Mouse (Mus musculus) liver, embryonic 13.5 days (tissue): Measurements from ENCODE around the gene Prok1. TPM values are rescaled to one million over a fixed set of nuclear protein-coding genes. Genes with fewer than 3 reads are reported as not detected.

Source experiments
- ATAC-seq: fragments of 200-750 bp; cut with Nextera tagmentation; 2 replicates; pipeline ENCODE4 v1.8.0; 2017; ENCODE audit warnings: low read depth, mild to moderate bottlenecking, moderate number of reproducible peaks, moderate library complexity
- DNase-seq: peaks from one replicate; pipeline ENCODE4 v3.0.0; 2022
- H3K27ac ChIP-seq: fragments of 300-500 bp; sonication (generic); 2 replicates; pipeline ENCODE4 v1.5.1; 2015; ENCODE audit warnings: moderate library complexity, mild to moderate bottlenecking, inconsistent platforms
- H3K27me3 ChIP-seq: fragments of 300-500 bp; sonication (generic); 2 replicates; pipeline ENCODE4 v1.6.1; 2015; ENCODE audit warnings: mild to moderate bottlenecking, inconsistent platforms
- H3K36me3 ChIP-seq: fragments of 300-500 bp; sonication (generic); 2 replicates; pipeline ENCODE4 v1.6.1; 2015; ENCODE audit warnings: mild to moderate bottlenecking, inconsistent platforms
- H3K4me1 ChIP-seq: fragments of 300-500 bp; sonication (generic); replicated peaks from 2 replicates; pipeline ENCODE4 v1.6.1; 2015; ENCODE audit warnings: inconsistent platforms
- H3K4me2 ChIP-seq: fragments of 300-500 bp; sonication (generic); 2 replicates; pipeline ENCODE4 v1.6.1; 2015; ENCODE audit warnings: inconsistent platforms, mild to moderate bottlenecking, moderate library complexity
- H3K4me3 ChIP-seq: fragments of 300-500 bp; sonication (generic); replicated peaks from 2 replicates; pipeline ENCODE4 v1.5.1; 2015; ENCODE audit warnings: mild to moderate bottlenecking, inconsistent platforms
- H3K9ac ChIP-seq: fragments of 300-500 bp; sonication (generic); 2 replicates; pipeline ENCODE4 v1.6.1; 2015; ENCODE audit warnings: mild to moderate bottlenecking, inconsistent platforms
- H3K9me3 ChIP-seq: fragments of 300-500 bp; sonication (generic); replicated peaks from 2 replicates; pipeline ENCODE4 v1.6.1; 2016; ENCODE audit warnings: inconsistent platforms
- WGBS: fragments of 180-500 bp; shearing (Covaris S2); methylation state at CpG from one replicate; pipeline ENCODE4 v1.1.7; 2015; ENCODE audit not compliant: insufficient replicate concordance; 5-methylcytosine and 5-hydroxymethylcytosine counted together
- polyA plus RNA-seq: library from polyadenylated mRNA; unstranded; fragments of >200 nt; fragmentation: Nextera tagmentation; extraction: Ambion mirVana; gene quantifications from 2 replicates; pipeline ENCODE4 v1.2.1, GENCODE M21; 2015

The Prok1 gene
- polyA plus RNA-seq, 1 experiment from 2014 or later: not detected

DNA sequence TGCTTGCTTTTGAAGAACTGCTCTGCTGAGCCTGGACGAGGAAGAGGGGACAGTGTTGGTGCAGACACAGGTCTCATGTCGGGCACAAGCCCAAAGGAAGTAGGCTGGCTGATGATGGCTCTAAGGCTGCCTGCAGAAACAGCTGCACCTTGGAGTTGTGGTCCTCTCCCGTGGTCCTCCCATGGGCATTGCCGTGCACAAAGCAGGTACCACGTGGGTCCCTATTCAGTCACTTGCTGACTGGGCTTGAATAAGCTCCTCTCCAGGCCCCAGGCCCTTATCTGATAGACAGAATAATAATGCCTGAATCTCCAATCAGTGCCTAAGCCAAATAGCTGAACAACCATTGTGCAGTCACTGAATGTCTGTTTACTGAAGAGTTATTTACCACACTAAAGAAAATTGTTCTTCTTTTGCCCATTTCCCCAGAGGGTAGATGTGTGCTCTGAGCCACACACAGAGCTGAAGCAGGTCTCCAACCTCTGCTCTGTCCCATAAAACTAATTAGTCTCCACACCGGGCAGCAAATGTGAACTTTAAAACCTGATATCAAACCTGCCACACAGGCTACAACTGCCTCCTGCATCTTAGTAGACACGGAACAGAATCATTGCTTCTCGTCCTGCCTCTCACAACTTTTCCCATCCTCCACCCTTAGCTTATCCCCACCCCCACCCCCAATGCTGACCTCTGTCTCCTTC is 23.0 kb downstream of the Prok1 start:
- no peaks in the 10 kb centered on the region for H3K27me3 ChIP-seq
- ATAC-seq (no peak), DNase-seq (no peak)
- H3K4me1 ChIP-seq: no peaks in the 10 kb centered on the region
- no peaks in the 10 kb centered on the region for H3K9me3 ChIP-seq
- no peak overlapping the region for H3K27ac ChIP-seq
- no peak overlapping the region for H3K4me2 ChIP-seq
- H3K36me3 ChIP-seq: no peaks in the 10 kb centered on the region
- H3K4me3 ChIP-seq: no peak overlapping the region
- H3K9ac ChIP-seq: no peak overlapping the region
- WGBS: 57% methylated on average over 8 of the region's 8 CpGs

- H3K4me3 ChIP-seq: no peak overlapping the region
- H3K27me3 ChIP-seq: no peaks in the 10 kb centered on the region
- 58% methylated on average over 5 of the region's 5 CpGs for WGBS
- H3K9ac ChIP-seq: no peak overlapping the region
- H3K9me3 ChIP-seq: no peaks in the 10 kb centered on the region
- no peak overlapping the region for H3K27ac ChIP-seq
- H3K4me1 ChIP-seq: no peaks in the 10 kb centered on the region
- H3K36me3 ChIP-seq: no peaks in the 10 kb centered on the region
- ATAC-seq (no peak), DNase-seq (no peak)
- H3K4me2 ChIP-seq: no peak overlapping the region
Observed at GRCm38 (mm10) chr3:107214606-107215005, 24.9 kb downstream of the Prok1 start.

DNA sequence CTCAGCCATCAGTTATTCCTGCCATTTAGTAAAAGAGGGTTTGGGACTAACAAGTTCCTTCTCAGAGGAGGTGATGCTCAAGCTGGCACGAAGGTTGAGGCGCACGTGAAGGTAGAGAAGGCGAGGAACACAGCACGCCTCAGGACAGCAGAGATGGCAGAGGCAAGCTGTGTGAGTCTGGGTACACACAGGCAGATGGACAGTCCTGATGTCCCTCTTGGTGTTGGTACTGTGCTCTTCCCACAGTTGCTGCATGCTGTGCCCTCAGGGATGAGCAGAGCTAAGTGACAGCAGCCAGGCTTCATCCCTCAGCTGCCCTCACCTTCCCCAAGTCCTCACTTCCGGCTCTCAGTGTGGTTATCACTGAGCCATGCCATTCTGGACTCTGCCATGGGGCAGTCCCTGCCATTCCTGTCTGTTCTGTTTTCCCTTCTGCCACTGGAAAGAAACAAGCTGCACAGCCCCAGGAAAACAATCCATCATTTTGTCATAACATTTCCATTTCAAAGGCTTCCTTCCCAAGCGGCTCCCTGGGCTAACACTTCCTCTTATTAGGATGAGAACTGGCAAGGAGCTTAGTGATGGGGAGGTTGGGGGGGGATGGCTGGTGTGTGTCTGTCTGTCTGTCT is 31.8 kb downstream of the Prok1 start:
- no peak overlapping the region for H3K9ac ChIP-seq
- WGBS: 49% methylated on average over 7 of the region's 7 CpGs
- no peaks in the 10 kb centered on the region for H3K4me1 ChIP-seq
- DNase-seq (no peak), ATAC-seq (no peak)
- no peak overlapping the region for H3K27ac ChIP-seq
- no peak overlapping the region for H3K4me2 ChIP-seq
- H3K9me3 ChIP-seq: no peaks in the 10 kb centered on the region
- H3K4me3 ChIP-seq: no peak overlapping the region
- no peaks in the 10 kb centered on the region for H3K36me3 ChIP-seq
- no peaks in the 10 kb centered on the region for H3K27me3 ChIP-seq

DNA sequence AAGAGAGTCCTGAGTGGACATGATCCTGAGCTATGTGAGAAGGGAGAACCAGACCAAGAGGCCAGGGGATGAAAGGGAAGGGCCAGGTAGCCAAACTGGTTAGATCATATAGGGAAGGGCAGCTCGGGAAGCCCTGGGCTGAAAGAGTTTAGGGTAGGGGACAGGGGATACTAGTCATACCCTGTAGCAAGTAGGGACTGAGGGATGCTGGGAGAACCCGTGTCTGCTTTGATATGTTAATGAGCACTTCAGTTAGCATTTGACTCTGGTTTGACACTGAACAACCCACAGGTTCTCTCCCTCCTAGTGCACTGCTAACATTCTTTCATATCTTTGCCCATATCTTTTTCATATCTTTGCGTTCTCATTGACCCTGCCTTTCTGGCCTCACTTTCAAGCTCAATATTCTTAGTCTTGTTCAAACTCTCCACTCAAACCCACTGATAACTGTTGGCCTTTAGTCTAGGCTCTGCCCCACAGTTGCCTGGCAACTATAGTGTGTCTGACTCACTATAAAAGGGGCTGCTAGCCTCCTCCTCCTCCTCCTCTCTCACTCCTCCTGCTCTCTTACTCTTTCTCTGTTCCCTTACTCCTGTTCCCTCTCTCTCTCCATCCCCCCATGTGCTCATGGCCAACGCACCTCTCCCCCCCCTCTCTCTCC is 32.9 kb downstream of the Prok1 start:
- H3K9ac ChIP-seq: no peak overlapping the region
- H3K4me1 ChIP-seq: no peaks in the 10 kb centered on the region
- no peak overlapping the region for H3K4me3 ChIP-seq
- H3K36me3 ChIP-seq: no peaks in the 10 kb centered on the region
- no peak overlapping the region for H3K4me2 ChIP-seq
- H3K27ac ChIP-seq: no peak overlapping the region
- H3K27me3 ChIP-seq: no peaks in the 10 kb centered on the region
- WGBS: 31% methylated on average over 4 of the region's 4 CpGs
- H3K9me3 ChIP-seq: no peaks in the 10 kb centered on the region
- DNase-seq (no peak), ATAC-seq (no peak)

GRCm38 (mm10) chr3:107205994-107206393 is 33.5 kb downstream of the Prok1 start:
- Histone ChIP-seq H3K36me3 (no peaks in the 10 kb centered on the region), H3K27ac (no peak overlapping the region), H3K4me3 (no peak overlapping the region), H3K9me3 (no peaks in the 10 kb centered on the region), H3K4me1 (no peaks in the 10 kb centered on the region), H3K4me2 (no peak overlapping the region), H3K9ac (no peak overlapping the region), H3K27me3 (no peaks in the 10 kb centered on the region)
- WGBS: 4% methylated on average over 4 of the region's 4 CpGs
- ATAC-seq: no peak
- DNase-seq: peak; percentile 13

- no peaks in the 10 kb centered on the region for H3K27me3 ChIP-seq
- H3K36me3 ChIP-seq: no peaks in the 10 kb centered on the region
- H3K4me1 ChIP-seq: no peaks in the 10 kb centered on the region
- ATAC-seq (no peak), DNase-seq (no peak)
- no peak overlapping the region for H3K4me3 ChIP-seq
- H3K4me2 ChIP-seq: no peak overlapping the region
- H3K9ac ChIP-seq: no peak overlapping the region
- no peaks in the 10 kb centered on the region for H3K9me3 ChIP-seq
- H3K27ac ChIP-seq: no peak overlapping the region
Observed at GRCm38 (mm10) chr3:107205170-107205569, 34.3 kb downstream of the Prok1 start.

- no peak for ATAC-seq
- Histone ChIP-seq H3K4me1 (no peaks in the 10 kb centered on the region), H3K27ac (no peak overlapping the region), H3K27me3 (no peaks in the 10 kb centered on the region), H3K9me3 (no peaks in the 10 kb centered on the region), H3K36me3 (no peaks in the 10 kb centered on the region), H3K9ac (no peak overlapping the region), H3K4me2 (no peak overlapping the region), H3K4me3 (no peak overlapping the region)
- DNase-seq: no peak
- WGBS: 57% methylated on average over 3 of the region's 3 CpGs
Observed at GRCm38 (mm10) chr3:107204413-107204812, 35.1 kb downstream of the Prok1 start.

GRCm38 (mm10) chr3:107201310-107202180 is 38.0 kb downstream of the Prok1 start:
- Histone ChIP-seq H3K4me1 (no peaks in the 10 kb centered on the region), H3K4me2 (no peak overlapping the region), H3K9ac (no peak overlapping the region), H3K27ac (no peak overlapping the region), H3K4me3 (no peak overlapping the region), H3K9me3 (no peaks in the 10 kb centered on the region), H3K36me3 (no peaks in the 10 kb centered on the region), H3K27me3 (no peaks in the 10 kb centered on the region)
- DNase-seq: no peak
- ATAC-seq: no peak
- 46% methylated on average over 9 of the region's 9 CpGs for WGBS

GRCm38 (mm10) chr3:107188226-107188899 is 51.1 kb downstream of the Prok1 start:
- ATAC-seq: no peak
- Histone ChIP-seq H3K27me3 (no peaks in the 10 kb centered on the region), H3K4me2 (no peak overlapping the region), H3K4me1 (no peaks in the 10 kb centered on the region), H3K36me3 (no peaks in the 10 kb centered on the region), H3K9me3 (no peaks in the 10 kb centered on the region), H3K27ac (no peak overlapping the region), H3K4me3 (no peak overlapping the region), H3K9ac (no peak overlapping the region)
- WGBS: 33% methylated on average over 6 of the region's 6 CpGs
- no peak for DNase-seq

- no peaks in the 10 kb centered on the region for H3K27me3 ChIP-seq
- H3K9me3 ChIP-seq: no peaks in the 10 kb centered on the region
- H3K4me1 ChIP-seq: no peaks in the 10 kb centered on the region
- no peak for DNase-seq
- no peaks in the 10 kb centered on the region for H3K36me3 ChIP-seq
- H3K4me3 ChIP-seq: no peak overlapping the region
- no peak overlapping the region for H3K27ac ChIP-seq
- no peak overlapping the region for H3K4me2 ChIP-seq
- no peak for ATAC-seq
- no peak overlapping the region for H3K9ac ChIP-seq
- WGBS: 63% methylated on average over 4 of the region's 4 CpGs
Observed at GRCm38 (mm10) chr3:107187022-107187421, 52.5 kb downstream of the Prok1 start.

GRCm38 (mm10) chr3:107185597-107185996 is 53.9 kb downstream of the Prok1 start:
- Histone ChIP-seq H3K36me3 (no peaks in the 10 kb centered on the region), H3K4me2 (no peak overlapping the region), H3K27ac (no peak overlapping the region), H3K4me3 (no peak overlapping the region), H3K27me3 (no peaks in the 10 kb centered on the region), H3K4me1 (no peaks in the 10 kb centered on the region), H3K9me3 (no peaks in the 10 kb centered on the region), H3K9ac (no peak overlapping the region)
- no peak for DNase-seq
- no peak for ATAC-seq
- 61% methylated on average over 3 of the region's 3 CpGs for WGBS
